Mouse (Mus musculus) T-helper 1 cell (primary cell): Measurements from ENCODE around the gene Lsm4.

ENCODE experiments used
- in situ Hi-C: fragments of 300-600 bp; cut with MboI, MseI; formaldehyde crosslinking; loops from one replicate; pipeline ENCODE4 v1.15.1; 2025; ENCODE audit warnings: high pct_unique_total_duplicates

The Lsm4 gene

GRCm38 (mm10) chr8:70678679-70679078 is 5.6 kb downstream of the Lsm4 start:
- in situ Hi-C loops = no loop called here

GRCm38 (mm10) chr8:70679404-70679803 is 6.4 kb downstream of the Lsm4 start:
- in situ Hi-C loops = no loop called here

- in situ Hi-C loops = no loop called here
Observed at GRCm38 (mm10) chr8:70680039-70680438, 7.0 kb downstream of the Lsm4 start.

- in situ Hi-C loops = no loop called here
Observed at GRCm38 (mm10) chr8:70681410-70681809, 8.4 kb downstream of the Lsm4 start.

- in situ Hi-C loops = no loop called here
Observed at GRCm38 (mm10) chr8:70682193-70682592, 9.1 kb downstream of the Lsm4 start.

DNA sequence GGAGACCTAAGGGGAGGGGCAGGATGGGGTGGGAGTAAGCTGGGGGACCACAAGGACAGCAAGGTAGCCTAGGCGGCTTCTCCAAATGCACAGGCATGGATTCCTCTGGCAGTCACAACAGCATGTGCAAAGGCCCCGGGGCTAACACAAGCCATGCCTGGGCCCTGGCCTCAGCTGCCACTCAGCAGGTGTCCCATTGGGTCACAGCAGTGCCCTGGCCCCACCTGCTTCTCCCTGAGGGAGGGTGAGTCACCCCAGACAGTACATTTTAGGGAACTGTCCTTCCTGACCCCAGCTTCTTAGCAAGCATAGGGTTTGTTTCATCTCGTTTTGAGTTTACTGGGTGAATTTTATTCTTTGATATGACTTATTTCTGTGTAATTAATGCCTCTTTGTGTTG is 9.6 kb downstream of the Lsm4 start:
- in situ Hi-C loops = no loop called here

DNA sequence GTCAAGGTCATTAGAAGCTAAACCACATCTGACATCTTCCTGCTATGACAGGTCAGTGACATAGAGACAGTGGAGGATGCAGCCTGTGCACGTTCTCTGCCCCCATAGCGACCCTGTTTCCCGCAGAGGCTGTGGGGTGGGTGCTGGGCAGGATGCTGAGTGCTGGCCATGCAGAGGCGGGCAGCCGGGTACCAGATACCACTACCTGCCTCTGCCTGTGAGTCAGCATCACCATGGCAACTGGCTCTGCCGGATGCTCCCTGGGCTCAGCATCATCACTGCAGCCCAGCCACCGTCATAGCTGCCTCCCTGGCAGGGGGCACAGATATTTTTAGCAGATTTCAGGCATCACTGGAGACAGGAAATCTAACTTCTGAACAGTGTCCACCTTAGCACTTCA is 11.2 kb downstream of the Lsm4 start:
- in situ Hi-C loops = no loop called here

- in situ Hi-C loops = no loop called here
Observed at GRCm38 (mm10) chr8:70687576-70687975, 14.5 kb downstream of the Lsm4 start.

GRCm38 (mm10) chr8:70688136-70688535 is 15.1 kb downstream of the Lsm4 start:
- in situ Hi-C loops = no loop called here

GRCm38 (mm10) chr8:70689892-70690390 is 16.9 kb downstream of the Lsm4 start:
- in situ Hi-C loops = no loop called here

GRCm38 (mm10) chr8:70691230-70691629 is 18.2 kb downstream of the Lsm4 start:
- in situ Hi-C loops = no loop called here

DNA sequence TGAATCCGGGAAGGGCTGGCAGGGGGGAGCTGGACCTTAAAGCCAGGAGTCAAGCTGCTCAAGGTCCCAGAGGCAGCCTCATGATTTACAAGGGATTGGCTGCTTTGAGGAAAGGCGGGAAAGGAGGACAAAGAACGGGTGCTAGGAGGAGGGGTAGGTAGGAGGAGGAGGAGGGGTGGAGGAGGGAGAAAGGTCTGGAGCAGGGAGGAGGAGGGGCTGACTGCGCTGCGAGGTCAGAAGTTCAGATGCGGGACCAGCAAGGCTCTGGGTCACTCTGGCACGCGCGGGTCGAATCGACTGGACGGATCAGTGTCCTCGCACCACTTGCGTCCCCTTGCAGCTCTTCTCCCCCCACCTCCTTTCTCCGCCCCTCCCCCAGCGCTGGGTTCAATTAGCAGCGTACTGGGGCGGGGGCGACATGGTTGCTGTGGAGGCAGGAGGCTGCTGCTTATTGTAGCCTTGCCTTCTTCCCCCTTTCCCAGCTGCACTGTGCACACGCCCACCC is 18.7 kb downstream of the Lsm4 start:
- in situ Hi-C loops = no loop called here

DNA sequence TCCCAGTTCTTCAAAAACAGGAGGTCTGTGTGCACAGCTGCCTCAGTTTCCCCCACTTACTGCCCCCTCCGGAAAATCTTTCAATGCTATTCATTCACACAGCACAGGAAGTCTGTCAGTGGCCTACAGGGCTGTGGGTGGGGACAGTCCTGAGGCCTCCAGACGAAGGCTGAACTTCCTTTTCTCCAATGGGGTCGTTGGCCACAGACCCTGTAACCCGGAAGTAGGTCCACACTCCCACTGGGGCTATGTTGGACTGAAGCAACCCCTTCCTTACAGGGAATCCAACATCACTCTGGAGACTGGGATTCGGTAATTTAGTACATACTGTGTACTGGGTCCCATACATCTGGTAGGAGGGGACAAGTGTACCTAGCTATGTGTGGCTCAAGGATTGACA is 20.6 kb downstream of the Lsm4 start:
- in situ Hi-C loops = no loop called here

DNA sequence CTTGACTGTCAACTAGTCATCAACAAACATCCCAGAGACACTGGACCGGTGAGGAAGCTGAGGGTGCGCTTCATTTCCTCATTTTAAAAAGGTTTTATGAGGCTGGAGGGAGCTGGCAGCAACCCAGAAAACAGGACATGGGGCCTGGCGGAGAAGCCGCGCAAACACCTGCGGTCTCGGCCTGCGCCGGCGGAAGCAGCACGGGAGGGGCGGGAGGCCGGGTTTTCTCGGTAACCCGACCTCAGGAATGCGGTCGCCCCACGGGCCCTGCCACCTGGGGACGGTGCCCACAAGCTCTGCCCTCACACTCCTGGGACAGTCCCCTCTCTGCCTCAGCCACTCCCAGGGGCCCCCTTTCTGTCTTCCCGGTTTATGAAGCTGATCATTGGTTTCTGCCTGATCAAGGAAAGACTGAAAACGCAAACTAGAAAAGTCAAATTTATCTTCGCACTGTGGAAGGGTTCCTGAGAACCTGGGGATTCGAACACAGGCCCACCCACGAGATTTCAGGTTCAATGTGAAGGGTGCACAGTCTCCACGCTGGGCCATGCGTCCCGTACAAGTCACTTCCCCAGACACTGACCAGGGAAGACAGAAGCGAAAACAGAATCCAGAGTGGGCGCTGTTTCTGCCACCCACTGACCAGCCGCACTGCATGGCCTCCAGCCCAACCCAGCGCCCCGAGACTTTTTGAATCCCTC is 22.4 kb downstream of the Lsm4 start:
- in situ Hi-C loops = no loop called here

DNA sequence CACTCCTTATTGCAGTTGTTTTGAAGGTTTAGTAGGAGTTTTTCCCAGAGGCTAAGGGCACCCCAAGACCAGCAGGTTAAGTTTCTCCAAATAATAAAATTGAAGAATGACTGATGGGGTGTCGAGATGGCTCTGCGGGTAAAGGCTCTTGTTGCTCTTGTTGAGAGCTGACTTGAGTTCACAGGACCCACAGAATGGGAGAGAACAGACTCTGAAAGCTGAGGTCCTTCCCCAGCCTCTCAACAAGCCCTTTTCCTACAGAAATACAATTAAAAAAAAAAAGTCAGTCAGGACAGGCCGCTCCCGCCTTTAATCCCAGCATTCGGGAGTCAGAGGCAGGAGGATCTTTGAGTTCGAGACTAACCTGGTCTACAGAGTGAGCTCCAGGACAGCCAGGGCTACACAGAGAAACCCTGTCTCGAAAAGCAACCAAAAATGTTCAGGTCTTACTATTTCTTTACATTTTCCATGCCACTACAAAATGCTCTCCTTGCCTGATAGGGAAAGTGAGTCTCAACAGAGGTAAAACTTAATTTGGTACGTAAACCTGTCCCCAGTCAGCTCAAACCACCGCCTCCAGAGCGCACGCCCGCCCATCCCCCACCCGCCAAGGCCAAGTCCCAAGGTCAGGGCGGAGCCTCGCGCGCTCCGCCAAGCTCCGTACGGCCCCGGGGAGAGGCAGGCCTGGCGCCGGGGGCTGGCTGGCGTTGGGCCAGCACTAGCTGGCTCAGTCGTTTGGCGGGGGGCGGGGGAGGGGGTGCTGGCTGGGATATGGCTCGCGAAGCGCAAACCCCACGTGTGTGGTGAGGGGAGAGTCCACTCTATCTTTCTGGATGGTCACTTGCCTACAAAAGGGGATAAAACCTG is 23.2 kb downstream of the Lsm4 start:
- in situ Hi-C loops = no loop called here

DNA sequence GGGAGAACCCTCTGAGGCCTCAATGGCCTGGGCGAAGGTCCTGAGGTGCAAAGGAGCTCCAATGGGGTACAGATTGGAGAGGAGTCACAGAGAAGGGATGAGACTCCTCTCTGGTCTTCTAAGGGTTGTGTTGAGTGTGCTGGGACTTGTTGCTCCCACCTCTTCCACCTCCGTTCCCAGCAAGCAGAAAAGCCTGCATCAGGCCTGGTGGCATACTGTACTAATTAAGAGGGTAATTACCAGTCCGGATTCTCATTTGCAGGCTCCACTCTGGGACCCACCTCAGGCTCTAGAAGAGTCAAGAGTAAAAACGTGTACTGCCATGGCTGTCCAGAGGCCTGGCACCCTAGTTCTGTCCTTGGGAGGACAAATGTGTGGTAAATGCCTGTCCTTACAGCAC is 23.9 kb downstream of the Lsm4 start:
- in situ Hi-C loops = no loop called here

DNA sequence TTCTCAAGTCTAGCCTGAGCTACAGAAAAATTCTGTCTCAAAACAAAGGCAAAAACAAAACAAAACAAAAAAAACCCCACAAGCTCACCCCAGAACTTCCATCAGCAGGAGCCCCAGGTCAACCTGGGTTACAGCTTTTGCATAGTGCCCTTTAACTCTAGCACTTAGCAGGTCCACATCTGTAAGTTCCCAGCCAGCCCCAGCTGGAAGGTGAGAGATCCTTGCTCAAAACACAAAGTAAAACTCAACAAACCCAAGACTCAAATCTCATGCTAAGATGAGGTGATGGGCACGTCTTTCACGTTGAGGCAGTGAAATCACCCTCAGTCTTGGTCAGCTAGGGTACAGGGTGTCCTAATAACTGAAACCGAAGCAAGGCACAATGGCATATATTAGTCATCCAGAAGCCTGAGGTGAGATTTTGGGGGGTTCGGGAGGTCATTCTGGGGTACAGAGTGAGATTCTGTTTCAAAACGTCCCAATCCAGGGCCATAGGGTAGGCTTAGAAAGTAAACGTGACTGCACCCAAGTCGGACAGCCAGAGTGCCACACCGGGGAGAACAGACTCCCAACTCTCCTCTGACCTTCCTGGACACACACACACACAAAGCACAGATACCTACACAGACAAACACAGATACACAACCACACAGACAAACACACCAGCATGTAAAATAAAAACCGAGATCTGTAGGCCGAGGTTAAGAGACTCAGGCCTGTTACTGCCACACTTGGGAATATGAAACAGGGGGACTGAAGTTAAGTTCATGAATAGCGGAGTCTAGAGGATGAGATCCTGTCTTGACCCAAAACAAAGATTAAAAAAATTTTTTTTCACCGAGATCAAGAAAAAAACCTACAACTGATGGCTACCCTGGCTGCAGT is 24.6 kb downstream of the Lsm4 start:
- in situ Hi-C loops = no loop called here

GRCm38 (mm10) chr8:70698310-70699109 is 25.5 kb downstream of the Lsm4 start, which contains the start of gene Jund:
Gene Jund, plus strand, starts transcription at chr8:70698949.
- in situ Hi-C loops = no loop called here

DNA sequence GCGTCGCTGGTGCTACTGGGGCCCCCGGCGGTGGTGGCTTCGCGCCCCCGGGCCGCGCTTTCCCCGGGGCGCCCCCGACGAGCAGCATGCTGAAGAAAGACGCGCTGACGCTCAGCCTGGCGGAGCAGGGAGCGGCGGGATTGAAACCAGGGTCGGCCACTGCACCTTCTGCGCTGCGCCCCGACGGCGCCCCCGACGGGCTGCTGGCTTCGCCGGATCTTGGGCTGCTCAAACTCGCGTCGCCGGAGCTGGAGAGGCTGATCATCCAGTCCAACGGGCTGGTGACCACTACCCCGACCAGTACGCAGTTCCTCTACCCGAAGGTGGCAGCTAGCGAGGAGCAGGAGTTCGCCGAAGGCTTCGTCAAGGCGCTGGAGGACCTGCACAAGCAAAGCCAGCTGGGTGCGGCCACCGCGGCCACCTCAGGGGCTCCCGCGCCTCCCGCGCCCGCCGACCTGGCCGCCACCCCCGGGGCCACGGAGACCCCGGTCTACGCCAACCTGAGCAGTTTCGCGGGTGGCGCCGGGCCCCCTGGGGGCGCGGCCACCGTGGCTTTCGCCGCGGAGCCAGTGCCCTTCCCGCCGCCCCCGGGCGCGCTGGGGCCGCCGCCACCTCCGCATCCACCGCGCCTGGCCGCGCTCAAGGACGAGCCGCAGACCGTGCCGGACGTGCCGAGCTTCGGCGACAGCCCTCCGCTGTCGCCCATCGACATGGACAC is 26.2 kb downstream of the Lsm4 start:
- in situ Hi-C loops = no loop called here
